In genomic region chr1:52302557-52302956, GRCm38 (mm10) we compare ENCODE assay signal across 8 mouse cellular contexts.
DNase-seq lines count a peak whose midpoint lies in the region; ATAC-seq and TF ChIP-seq lines count a peak whose summit lies in the region.

No protein-coding gene starts in this region.

- no peaks in the 10 kb centered on the region for H3K36me3 ChIP-seq in midbrain, embryonic 10.5 days
- H3K36me3 ChIP-seq in midbrain, embryonic 16.5 days (ENCODE audit: control insufficient read depth, insufficient read depth, low read length): no peaks in the 10 kb centered on the region
- H3K36me3 ChIP-seq in kidney, adult 2 months (ENCODE audit: control insufficient read depth, insufficient read depth, low read length): no peaks in the 10 kb centered on the region
- H3K36me3 ChIP-seq in neural tube, embryonic 11.5 days (ENCODE audit: control insufficient read depth, insufficient read depth, low read length): no peaks in the 10 kb centered on the region

- H3K9me3 ChIP-seq in midbrain, embryonic 10.5 days (replicated peaks): no peaks in the 10 kb centered on the region
- H3K9me3 ChIP-seq in midbrain, embryonic 16.5 days (replicated peaks; ENCODE audit: control insufficient read depth, low read length, poor library complexity, severe bottlenecking): no peaks in the 10 kb centered on the region
- no peaks in the 10 kb centered on the region for H3K9me3 ChIP-seq in neural tube, embryonic 11.5 days (ENCODE audit: control insufficient read depth, low read length)

- H3K27me3 ChIP-seq in midbrain, embryonic 10.5 days (ENCODE audit: low read depth, poor library complexity, severe bottlenecking): no peaks in the 10 kb centered on the region
- H3K27me3 ChIP-seq in midbrain, embryonic 16.5 days (ENCODE audit: control insufficient read depth, insufficient read depth, low read depth, low read length): no peaks in the 10 kb centered on the region
- H3K27me3 ChIP-seq in cerebellum, adult 2 months (ENCODE audit: control insufficient read depth, insufficient read depth, low read length): no peaks in the 10 kb centered on the region
- no peaks in the 10 kb centered on the region for H3K27me3 ChIP-seq in kidney, adult 2 months (replicated peaks; ENCODE audit: control insufficient read depth, insufficient read depth, low read length)
- no peaks in the 10 kb centered on the region for H3K27me3 ChIP-seq in neural tube, embryonic 11.5 days (ENCODE audit: control insufficient read depth, insufficient read depth, low read length)

- peak; percentile 77 for TF ChIP-seq CTCF in cerebellum, adult 2 months (IDR thresholded peaks at IDR 0.05; ENCODE audit: borderline replicate concordance, insufficient read depth, low read depth, low read length)
- peak; percentile 88 for TF ChIP-seq CTCF in kidney, adult 2 months (conservative IDR thresholded peaks at IDR 0.05; ENCODE audit: insufficient read depth, insufficient read length, low read depth, low read length)

- no peak overlapping the region for H3K4me3 ChIP-seq in midbrain, embryonic 10.5 days
- H3K4me3 ChIP-seq in midbrain, embryonic 16.5 days (ENCODE audit: low read depth, low read length): no peak overlapping the region
- no peak overlapping the region for H3K4me3 ChIP-seq in cerebellum, adult 2 months (replicated peaks; ENCODE audit: insufficient read depth, low read depth, low read length)
- no peak overlapping the region for H3K4me3 ChIP-seq in kidney, adult 2 months (ENCODE audit: insufficient read depth, low read depth, low read length)
- no peak overlapping the region for H3K4me3 ChIP-seq in neural tube, embryonic 11.5 days (ENCODE audit: low read depth, low read length)

- intact Hi-C loops in left cerebral cortex, postnatal 4 days (cut with DNase I): loop anchor here (5.0 to 10.0 kb wide), 2 partner anchors 330 to 442 kb away; partner anchors contain the start of gene Nemp2

- no peak for ATAC-seq in midbrain, embryonic 16.5 days
- ATAC-seq in neural tube, embryonic 11.5 days (ENCODE audit: insufficient read depth, low FRiP score, low TSS enrichment): no peak; the same call in 1 of the 2 replicates

- peak; percentile 68 for DNase-seq in midbrain, embryonic 10.5 days (ENCODE audit: low spot score)
- DNase-seq in cerebellum, adult 2 months: peak; percentile 78 to 86
- peak; percentile 62 to 84 for DNase-seq in frontal cortex, postnatal 36 days (ENCODE audit: low spot score in 2 of 2)
- DNase-seq in kidney, adult 2 months: peak; percentile 88
- peak; percentile 66 for DNase-seq in left cerebral cortex, postnatal 4 days
- peak; percentile 71 for DNase-seq in neural tube, embryonic 11.5 days (ENCODE audit: low spot score)
- DNase-seq in testis, postnatal 10 days (ENCODE audit: low spot score): peak; percentile 79

- no peak overlapping the region for H3K4me2 ChIP-seq in midbrain, embryonic 16.5 days (ENCODE audit: low read length)
- no peak overlapping the region for H3K4me2 ChIP-seq in neural tube, embryonic 11.5 days (ENCODE audit: low read depth)

- H3K4me1 ChIP-seq in midbrain, embryonic 10.5 days: no peaks in the 10 kb centered on the region
- H3K4me1 ChIP-seq in midbrain, embryonic 16.5 days (ENCODE audit: control insufficient read depth, insufficient read depth, low read length): peaks cover 6% of the 10 kb centered on the region
- no peaks in the 10 kb centered on the region for H3K4me1 ChIP-seq in cerebellum, adult 2 months (ENCODE audit: control insufficient read depth, insufficient read depth, low read length)
- no peaks in the 10 kb centered on the region for H3K4me1 ChIP-seq in kidney, adult 2 months (ENCODE audit: control insufficient read depth, insufficient read depth, low read length)
- H3K4me1 ChIP-seq in neural tube, embryonic 11.5 days (ENCODE audit: control insufficient read depth, insufficient read depth, low read length): no peaks in the 10 kb centered on the region

- no peak overlapping the region for H3K27ac ChIP-seq in midbrain, embryonic 10.5 days (replicated peaks)
- no peak overlapping the region for H3K27ac ChIP-seq in midbrain, embryonic 16.5 days (ENCODE audit: low read length)
- H3K27ac ChIP-seq in cerebellum, adult 2 months (ENCODE audit: insufficient read depth, low read length): no peak overlapping the region
- H3K27ac ChIP-seq in kidney, adult 2 months (ENCODE audit: insufficient read depth, low read depth, low read length): no peak overlapping the region
- H3K27ac ChIP-seq in neural tube, embryonic 11.5 days (ENCODE audit: low read depth, low read length): no peak overlapping the region

- no peak overlapping the region for H3K9ac ChIP-seq in midbrain, embryonic 16.5 days (ENCODE audit: low read depth, low read length)
- no peak overlapping the region for H3K9ac ChIP-seq in neural tube, embryonic 11.5 days (ENCODE audit: low read length)

- 8% methylated on average over 6 of the region's 6 CpGs for WGBS in midbrain, embryonic 10.5 days
- WGBS in midbrain, embryonic 16.5 days: 7% methylated on average over 6 of the region's 6 CpGs
- WGBS in cerebellum, adult 2 months: 11% methylated on average over 6 of the region's 6 CpGs
- WGBS in kidney, adult 2 months: 5% methylated on average over 6 of the region's 6 CpGs
- 13% methylated on average over 6 of the region's 6 CpGs for WGBS in neural tube, embryonic 11.5 days

- no peak for TF ChIP-seq POLR2A in cerebellum, adult 2 months (IDR thresholded peaks at IDR 0.05; ENCODE audit: borderline replicate concordance, insufficient read depth, low read length)
- no peak for TF ChIP-seq POLR2A in kidney, adult 2 months (IDR thresholded peaks at IDR 0.05; ENCODE audit: low read depth, low read length)
